Mouse (Mus musculus): ENCODE measurements at regions not wholly inside any gene's neighbourhood (a gene's known extent, or its start where the extent isn't known, plus 50 kb on each side); places are given as distances from the start of the nearest gene placed in this dataset.

- Histone ChIP-seq H3K9me3 (ENCODE audit: control insufficient read depth, low read length) (no peaks in the 10 kb centered on the region), H3K9ac (replicated peaks) (no peak overlapping the region), H3K27me3 (ENCODE audit: control insufficient read depth, insufficient read depth, low read length) (no peaks in the 10 kb centered on the region), H3K4me3 (ENCODE audit: insufficient read depth in 1 of 2, low read depth in 2 of 2, low read length in 2 of 2) (no peak overlapping the region), H3K4me1 (replicated peaks; ENCODE audit: control insufficient read depth in 2 of 2, insufficient read depth in 2 of 2, low read length in 1 of 2) (no peaks in the 10 kb centered on the region), H3K36me3 (replicated peaks; ENCODE audit: control insufficient read depth, insufficient read depth, low read depth) (no peaks in the 10 kb centered on the region), H3K4me2 (ENCODE audit: low read depth) (no peak overlapping the region), H3K27ac (no peak overlapping the region)
- TF ChIP-seq EP300 (IDR thresholded peaks at IDR 0.05; ENCODE audit: low read depth) (no peak), CTCF (IDR thresholded peaks at IDR 0.05; ENCODE audit: low read depth) (no peak)
- DNase-seq (ENCODE audit: low read depth in 3 of 3, low spot score in 3 of 3), result no peak
- 27% methylated on average over 3 of the region's 3 CpGs for WGBS (ENCODE audit: insufficient replicate concordance)
- ATAC-seq (ENCODE audit: insufficient read depth), result no peak
Observed at GRCm38 (mm10) chr5:18414892-18415291, 54.7 kb upstream of the Gnai1 start.
